Mouse (Mus musculus): ENCODE results near the gene Cyp2b19. TPM values are rescaled to one million over a fixed set of nuclear protein-coding genes. Genes with fewer than 3 reads are reported as not detected.
"Not testable (repeated sequence)": the region's sequence is repeated elsewhere in the genome, so short reads cannot be mapped to it uniquely, and the experiment has no call there.

Gene Cyp2b19
- not detected for polyA plus RNA-seq (2017; shearing (Covaris generic))

DNA sequence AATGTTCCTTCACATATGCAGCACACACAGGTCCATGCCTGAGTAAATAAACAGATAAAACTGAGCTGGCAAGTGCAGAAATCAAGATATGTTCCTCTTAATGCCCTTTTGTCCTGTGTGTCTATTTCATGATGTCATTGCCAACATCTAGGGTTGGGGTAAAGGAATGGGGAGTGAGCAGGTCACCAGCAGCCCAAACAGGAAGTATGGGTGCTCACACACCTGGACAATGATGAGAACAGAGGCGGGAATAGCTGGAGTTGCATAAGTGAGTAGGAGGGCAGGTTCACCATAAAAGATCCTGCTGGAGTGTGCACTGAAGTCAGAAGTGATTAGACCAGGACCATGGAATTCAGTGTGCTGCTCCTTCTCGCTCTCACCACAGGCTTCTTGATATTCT, at the start of gene Cyp2b19:
Gene Cyp2b19 (plus strand): TSS at position 301 of the 400 bp plus-strand sequence.
- no peak for ATAC-seq

DNA sequence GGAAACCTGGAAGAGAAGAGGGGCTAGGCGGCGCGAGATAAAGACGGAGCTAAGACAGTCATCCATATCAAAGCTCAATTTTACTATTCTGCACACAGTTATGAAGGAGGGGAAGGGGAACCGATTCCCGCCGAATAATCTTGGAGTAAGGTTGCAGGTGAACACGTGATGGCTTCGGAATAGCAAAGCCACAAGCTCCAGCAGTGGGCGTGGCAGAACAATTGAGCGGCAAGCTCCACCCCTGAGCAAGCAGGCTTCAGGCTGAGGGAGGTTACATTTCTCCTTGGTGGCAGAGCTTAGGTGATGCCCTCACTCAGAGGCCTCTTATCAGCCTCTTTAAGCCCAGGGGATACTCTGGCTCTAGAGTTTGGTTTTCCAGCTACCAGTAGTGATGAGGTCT, 45.9 kb upstream of the Cyp2b19 start:
- no peak for ATAC-seq

DNA sequence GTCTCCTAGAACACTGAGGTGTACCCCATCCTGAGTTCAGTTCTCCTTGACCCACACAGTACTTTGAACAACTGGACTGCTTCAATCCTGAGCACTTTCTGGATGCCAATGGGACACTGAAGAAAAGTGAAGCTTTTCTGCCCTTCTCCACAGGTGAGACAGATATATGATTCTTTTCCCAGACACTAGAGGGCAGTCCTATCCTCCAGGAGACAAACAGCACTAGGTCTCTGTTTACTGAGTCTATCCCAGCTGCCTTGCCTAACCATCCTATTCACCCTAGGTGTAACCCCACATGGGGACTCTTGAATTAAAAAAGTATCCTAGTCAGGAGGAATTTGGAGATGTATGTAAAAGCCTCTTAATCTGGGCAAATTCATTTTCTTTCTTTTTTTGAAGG, 18.0 kb upstream of the Cyp2b19 start:
- no peak for ATAC-seq

DNA sequence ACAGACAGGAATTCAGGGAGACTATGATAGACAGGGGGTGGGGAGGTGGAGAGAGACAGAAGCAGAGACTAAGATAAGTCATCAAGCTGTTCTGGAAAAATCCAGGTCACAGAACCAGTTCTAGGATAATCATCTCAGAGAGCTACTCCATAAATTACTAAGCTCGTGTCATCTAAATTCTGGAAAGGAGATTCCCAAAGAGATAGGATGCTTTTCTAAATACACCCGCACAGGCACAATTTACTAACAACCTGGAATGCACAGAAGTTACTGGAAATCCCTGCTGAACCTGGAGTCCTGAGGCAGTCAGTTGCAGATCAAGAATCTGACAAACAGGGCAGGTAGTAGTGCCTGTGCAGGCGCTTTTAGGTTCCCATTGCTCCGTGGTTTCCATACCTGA, 13.0 kb upstream of the Cyp2b19 start:
- ATAC-seq: no peak

DNA sequence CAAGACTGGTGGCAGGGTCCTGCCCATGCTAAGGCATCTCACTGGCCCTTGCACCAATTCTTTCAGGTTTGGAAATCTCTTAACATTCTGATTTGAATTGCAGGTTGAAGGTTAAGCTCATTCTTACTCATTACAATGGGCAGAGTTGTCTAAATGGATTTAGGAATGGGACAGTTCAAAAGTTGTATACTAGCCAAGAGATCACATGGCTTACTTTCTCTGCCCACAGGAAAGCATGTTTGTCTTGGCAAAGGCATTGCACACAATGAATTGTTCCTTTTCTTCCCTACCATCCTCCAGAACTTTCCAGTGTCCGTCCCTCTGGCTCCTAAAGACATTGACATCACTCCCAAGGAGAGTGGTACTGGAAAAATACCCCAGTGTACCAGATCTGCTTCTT, 11.5 kb upstream of the Cyp2b19 start:
- ATAC-seq: no peak

DNA sequence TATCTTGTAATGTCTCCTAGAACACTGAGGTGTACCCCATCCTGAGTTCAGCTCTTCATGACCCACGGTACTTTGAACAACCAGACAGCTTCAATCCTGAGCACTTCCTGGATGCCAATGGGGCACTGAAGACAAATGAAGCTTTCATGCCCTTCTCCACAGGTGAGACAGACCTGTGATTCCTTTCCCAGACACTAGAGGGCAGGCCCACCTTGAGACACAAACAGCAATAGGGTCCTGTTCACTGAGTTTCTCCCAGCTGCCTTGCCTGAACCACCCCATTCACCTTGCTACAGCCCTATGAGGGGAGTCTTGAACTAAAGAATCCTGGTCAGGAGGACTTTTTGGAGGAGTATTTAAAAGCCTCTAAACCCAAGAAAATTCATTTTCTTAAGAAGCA, 10.1 kb downstream of the Cyp2b19 start:
- no peak for ATAC-seq

DNA sequence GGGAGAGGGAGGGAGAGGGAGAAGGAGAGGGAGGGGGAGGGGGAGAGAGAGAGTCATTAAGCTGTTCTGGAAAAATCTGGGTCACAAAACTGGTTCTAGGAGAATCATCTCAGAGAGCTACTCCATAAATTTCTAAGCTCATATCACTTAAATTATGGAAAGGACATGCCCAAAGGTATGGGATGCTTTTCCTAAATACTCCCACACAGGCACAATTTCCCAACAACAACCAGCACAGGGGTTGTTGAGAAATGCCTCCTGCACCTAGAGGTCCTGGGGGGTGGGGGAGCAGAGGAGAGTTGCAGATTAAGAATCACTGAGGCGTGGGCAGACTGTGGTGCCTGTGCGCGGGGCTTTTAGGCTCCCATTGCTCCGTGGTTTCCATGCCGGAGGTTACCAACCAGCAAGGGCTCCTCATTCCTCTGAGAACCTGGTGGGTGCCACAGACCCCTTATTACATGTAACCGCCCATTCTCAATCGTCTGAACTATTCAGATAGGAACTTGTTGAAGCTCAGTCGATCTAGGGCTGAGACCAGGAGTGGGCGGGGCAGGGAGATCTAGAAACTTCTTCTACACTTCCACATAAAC, 13.0 kb downstream of the Cyp2b19 start:
- ATAC-seq: no peak

DNA sequence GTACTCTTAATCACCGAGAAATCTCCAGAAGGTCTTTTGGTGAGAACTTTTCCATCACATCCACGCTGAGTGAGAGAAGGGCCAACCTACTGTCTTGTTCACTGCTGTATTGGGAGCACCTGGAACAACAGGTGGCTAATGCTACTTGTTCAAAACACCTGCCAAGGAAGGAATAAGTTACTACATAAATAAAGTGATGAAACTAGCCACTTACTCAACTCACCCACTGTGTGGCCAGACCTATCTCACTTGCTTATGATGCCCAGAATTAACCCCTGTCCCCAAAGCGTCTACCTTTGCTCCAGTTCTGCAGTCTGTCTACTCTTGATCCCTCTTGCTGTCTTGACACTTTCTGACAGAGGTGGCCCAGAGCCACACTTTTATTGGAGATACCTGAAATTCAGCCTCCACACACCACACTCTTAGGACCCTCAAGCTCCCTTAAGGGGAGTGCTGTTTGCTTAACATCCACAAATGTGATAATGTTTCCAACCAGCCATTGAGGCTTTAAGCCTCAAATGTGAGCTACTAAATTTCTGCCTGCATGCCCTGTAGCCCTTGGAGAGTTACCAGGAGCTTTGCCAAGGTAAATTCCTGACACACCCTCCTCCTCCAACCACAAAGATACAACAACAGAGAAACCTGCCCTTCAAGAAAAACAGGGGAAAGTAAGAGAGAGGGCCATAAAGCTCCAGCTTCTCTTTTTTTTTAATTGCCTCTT, 16.1 kb downstream of the Cyp2b19 start:
- no peak for ATAC-seq

DNA sequence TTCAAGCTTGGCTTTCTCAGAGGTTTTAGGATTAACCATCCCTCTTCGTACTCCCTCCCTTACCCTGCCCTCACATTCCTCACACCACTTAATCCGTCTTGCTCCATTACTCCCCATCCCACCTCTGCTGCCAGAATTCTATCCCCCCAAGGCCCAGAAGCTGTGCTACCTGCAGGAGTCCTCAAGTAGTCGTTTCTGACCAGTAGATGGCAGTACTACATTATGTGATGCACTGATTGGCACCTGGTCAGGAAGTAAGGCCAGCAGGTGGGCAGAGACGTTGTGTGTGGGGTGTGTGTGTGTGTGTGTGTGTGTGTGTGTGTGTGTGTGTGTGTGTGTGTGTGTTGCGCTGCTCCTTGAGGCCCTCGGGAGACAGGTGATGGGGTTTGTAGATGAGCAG, 18.9 kb downstream of the Cyp2b19 start:
- ATAC-seq: no peak

DNA sequence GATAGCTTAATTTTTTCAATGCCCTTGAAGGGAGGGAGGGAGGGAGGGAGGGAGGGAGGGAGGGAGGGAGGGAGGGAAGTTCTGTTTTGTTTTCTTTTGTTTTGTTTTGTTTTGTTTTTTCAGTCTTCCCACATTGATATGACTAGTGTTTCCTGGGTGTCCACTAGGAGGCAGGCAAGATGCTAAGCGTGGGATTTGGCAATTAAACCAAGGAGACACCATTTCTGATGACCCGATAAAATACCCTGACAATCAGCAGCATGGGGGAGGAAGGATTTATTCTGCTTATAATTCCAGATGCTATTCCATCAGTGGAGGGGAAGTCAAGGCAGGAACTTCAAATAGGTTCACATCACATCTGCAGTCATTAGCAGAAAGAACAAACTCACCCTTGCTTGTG, 20.9 kb downstream of the Cyp2b19 start:
- no peak for ATAC-seq

DNA sequence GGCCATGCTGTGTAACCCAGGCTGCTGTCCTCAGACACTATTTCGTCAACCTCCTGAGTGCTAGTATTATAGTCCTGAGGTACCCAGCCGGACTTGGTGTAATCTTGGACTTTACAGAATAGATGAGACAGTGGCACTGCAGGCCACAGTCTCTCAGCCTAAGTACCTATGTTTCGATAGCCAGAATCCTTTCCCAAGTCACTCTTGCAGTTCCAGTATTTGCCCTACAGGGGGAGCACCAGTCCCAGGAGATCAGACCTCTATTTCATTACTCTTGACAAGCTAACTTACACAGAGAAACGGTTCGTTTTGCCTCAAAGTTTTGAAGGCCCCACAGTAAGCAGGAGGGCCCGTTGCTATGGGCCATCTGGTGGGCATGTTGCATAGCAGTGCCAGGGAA, 21.5 kb downstream of the Cyp2b19 start:
- ATAC-seq: no peak

DNA sequence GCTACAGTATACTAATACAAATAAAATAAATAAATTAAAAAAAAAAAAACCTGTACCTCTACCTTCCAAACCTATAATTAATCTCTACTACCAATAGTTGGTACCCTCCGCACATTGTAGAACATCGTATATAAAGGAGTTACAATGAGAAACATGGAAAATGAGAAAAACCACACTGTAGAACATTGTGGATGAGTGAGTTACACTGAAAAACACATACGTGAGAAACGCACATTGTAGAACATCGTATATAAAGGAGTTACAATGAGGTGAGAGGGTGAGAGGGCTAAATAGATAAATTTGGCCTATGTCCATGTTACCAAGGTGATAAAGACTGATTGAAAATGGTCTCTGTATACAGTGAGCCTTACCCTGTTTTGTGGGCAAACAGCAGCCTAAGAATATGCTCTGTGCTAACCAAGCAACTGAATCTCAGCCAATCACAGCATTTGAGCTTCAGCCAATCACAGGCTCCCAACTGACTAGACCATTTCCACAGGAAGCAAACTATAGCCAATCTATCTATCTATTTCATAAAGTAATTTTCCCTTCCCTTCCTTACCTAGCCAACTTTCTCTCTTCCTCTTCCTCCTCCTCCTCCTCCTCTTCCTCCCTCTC, 23.0 kb downstream of the Cyp2b19 start:
- ATAC-seq: peak; percentile 61

DNA sequence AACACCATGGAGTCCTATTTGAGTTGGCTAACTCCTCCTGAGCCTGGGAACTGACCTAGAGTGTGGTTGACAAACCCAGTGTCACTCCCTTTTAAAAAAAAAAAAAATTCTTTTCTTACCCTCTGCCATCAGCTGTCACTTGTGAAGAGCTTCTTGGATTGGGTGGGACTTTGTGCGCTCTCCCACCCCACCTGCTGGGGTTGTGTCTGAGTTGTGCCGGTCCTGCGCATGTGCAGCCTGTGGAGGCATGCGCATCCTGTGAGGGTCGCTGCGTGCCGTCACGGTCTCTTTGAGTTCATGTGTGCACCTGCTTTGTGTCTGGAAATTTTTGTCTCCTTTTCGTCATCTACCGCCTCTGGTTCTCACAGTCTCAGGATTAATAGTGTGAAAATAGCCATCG, 23.6 kb downstream of the Cyp2b19 start:
- no peak for ATAC-seq

DNA sequence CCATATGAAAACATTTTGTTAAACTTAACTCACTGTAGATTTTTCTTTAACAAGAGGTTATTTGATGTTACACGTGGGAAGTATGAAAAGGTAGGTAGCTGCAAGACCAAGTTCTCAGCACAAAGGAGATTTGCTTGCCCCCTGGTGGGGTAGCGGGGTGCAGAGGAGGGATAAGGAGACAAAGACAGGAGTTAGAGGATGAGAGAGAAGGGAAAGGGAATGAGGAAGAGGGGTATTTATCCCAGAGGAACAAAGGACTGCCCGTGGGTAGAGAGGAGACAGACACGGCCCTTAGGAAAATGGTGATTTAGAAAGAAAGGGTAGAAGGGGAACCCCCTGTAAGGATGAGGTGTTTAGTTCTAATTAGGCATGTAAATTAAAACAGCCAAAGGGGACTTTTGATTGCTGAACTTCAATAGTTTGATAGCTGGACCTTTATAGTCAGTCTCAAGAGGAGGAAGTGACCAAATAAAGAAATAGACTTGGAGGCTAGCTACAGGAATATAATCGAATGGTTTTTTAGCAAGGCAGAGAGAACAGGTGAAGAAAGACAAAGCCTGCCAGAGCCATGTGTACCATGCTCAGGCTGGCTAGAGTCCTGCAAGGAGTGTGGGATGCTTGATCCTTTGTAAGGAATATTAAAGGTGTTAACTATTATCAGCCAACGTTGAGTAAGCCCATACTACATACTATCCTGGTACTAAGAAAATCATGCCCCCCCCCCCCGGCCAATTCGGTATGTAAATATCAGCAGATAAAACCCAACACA, 24.2 kb downstream of the Cyp2b19 start:
- no peak for ATAC-seq

DNA sequence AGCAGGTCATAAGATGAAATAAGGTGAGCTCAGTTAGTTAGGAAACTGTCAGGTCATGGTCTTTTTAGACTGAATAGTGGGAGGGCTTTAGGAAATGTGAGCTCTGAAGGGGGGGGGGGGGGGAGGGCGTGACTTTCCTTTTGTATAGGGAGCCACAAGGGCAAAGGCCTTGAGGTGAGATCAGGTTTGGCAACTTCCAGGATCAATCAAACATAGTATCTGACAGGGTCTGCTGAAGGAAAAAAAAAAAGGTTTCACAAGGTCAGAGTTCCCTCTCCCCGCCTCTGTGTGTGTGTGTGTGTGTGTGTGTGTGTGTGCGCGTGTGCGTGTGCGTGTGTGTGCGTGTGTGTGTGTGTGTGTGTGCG, 24.8 kb downstream of the Cyp2b19 start:
- no peak for ATAC-seq

DNA sequence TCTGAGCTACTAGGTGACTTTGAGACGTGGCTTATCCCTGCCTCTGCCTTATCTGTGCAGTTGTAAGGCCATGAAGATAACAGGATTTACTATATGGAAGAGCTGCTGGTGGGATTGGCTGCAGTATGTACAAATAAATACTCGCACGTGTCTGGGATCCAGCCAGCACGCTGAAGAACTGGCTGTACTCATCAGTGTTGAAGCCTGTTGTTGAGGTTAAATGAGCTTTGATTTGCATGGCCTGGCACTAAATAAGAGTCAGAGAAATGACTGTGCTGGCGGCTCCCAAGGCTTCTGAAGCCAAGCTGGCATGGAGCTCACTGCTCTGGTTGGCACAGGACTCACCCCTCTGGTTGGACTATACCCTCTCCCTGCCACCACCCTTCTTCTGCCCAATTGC, 26.2 kb downstream of the Cyp2b19 start:
- no peak for ATAC-seq

DNA sequence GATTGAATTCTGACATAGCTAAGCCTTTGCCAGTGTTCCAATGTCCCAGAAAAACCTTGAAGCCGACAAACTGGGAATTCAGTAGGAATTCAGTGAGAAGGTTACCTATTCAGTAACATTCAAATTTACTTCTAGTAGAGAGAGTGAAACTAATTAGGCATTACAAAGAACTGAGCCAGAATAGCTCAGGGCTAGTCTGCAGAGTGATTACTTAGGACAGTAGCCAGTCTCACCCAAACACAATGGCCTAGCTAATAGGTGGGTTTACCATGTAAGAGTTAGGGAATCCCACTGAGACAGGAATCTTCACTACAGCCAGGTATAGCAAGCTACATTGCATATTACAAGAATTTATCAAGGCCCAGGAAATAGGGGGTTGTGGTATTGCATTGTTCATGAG, 29.1 kb downstream of the Cyp2b19 start:
- ATAC-seq: not testable (repeated sequence)

DNA sequence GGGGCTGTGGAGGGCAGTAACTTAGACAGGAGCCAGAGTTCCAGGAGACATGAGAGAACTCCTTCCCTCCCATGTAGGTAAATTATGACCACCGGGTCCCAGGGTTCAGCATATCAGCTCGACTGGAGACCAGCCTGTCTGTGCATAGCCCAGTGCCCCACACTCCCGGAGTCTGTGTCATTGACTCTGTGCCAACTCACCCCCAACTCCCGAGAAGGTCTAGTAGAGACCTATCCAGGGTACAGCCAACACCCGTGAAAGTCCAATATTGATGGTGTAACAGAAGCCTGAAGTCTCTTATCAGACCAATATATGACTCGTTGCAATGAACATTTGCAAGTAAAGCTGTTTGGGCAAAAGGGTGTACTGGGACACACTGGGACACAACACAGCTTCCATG, 33.0 kb downstream of the Cyp2b19 start:
- ATAC-seq: no peak

DNA sequence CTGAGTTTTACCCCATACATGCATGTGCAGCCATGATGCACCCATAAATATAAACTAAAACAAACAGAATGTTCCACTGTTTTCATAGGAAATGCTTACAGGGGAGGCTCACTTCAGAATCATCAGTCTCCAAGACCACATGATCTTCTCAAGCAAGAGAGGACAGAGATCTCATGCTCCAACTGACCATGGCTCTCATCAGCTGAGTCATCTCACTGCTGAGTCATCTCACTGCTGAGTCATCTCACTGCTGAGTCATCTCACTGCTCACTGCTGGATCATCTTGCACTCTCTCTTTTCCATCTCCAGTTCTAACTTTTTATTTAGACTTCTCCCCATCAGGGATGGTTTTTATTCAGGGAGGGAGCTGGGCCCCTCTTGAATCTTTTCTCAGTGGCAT, 43.2 kb downstream of the Cyp2b19 start:
- ATAC-seq: no peak

DNA sequence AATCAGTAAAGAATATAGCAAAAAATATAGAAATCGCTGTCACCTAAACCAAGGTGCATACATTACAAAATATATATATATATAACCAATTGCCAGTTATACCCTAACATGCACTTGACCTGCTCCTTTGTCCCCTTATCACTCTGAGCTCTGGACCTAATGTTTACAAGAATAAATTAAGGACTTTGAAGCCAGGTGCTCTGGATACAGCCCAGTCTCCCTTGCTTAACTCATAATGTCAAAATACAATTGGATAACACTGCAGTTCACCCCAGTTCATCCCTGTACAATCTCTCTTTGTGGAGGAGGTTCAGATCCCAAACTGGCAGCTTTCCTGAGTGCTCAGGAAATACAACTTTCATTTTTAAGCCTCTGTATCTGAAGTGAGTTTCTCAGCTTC, 44.1 kb downstream of the Cyp2b19 start:
- no peak for ATAC-seq

DNA sequence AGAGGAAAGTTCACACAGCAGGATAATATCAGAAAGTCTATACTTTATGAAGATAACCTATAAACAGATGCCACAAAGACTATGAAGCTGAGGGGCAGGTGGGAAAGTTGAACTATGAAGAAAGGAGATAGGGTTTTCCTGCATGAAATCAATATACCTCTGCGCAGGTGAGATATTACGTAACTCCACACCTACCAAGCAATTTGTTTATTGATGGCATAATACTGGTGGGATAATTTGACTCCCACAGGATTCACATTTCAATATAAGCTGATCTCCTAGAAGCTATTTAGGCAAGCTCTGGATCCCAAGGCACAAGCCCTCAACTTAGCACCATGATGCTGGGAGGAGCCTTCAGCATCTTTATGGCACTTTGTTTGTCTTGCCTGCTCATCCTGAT, 51.6 kb downstream of the Cyp2b19 start, which contains the start of gene Cyp2g1:
Gene Cyp2g1 (plus strand): TSS at position 301 of the 400 bp plus-strand sequence.
- ATAC-seq: no peak
